Comparison of ENCODE assay signal across 8 mouse cellular contexts in the genomic region with DNA sequence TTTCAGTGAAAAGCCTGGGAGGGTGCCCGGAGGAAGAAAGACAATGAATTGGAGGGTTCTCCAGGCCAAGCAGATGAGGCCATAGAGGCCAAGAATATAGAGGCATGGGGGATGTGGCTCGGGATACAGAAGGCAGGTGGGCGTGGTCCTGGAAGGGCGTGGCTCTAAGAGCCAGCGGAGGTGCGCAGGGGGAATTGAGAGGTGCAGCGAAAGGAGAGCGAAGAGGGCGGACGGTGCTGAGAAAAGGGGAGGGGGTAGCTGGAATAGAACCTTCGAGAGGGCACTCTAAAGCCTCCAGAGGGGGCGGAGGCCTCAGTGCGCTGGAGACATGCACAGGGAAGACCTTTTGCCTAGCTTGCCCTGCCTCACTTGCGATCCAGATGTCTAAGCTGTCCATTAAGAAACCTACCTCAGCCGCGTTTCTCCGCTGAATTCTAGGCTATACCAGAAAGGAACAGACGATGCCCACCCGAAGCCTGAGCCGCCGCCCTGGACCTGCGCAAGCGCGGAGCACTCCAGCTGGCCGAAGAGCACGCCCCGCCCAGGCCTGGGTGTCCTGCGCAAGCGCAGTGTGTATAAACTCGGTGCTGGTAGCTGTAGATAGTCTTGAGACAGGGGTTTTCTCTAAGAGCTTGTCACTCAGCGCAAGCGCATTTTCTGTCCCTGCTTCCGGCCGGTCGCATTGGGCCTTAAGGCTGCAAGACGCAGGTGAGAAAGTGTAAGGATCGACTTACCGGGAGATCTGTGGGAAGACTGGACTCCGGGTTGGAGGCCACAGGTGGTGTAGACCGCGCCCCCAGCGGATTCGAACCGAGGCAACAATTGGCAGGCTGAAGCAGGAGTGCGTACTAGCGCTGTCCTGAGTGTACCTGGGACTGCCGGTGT. TPM values are rescaled to one million over a fixed set of nuclear protein-coding genes. Genes with fewer than 3 reads are reported as not detected.
DNase-seq lines count a peak whose midpoint lies in the region; ATAC-seq lines count a peak whose summit lies in the region.

A gene (minus strand): TSS at position 525 of the 885 bp plus-strand sequence.

- no peaks in the 10 kb centered on the region for H3K27me3 ChIP-seq in hindbrain, embryonic 15.5 days

- WGBS in hindbrain, embryonic 15.5 days: under 1% methylated on average over 47 of the region's 47 CpGs

- H3K4me2 ChIP-seq in hindbrain, embryonic 15.5 days: peak within 1 kb of the TSS; percentile 56

- ATAC-seq in hindbrain, embryonic 15.5 days (ENCODE audit: low FRiP score, low read depth): peak; percentile 98

- H3K4me1 ChIP-seq in hindbrain, embryonic 15.5 days (replicated peaks): peaks cover 26% of the 10 kb centered on the region

- H3K9me3 ChIP-seq in hindbrain, embryonic 15.5 days: no peaks in the 10 kb centered on the region

- peak within 1 kb of the TSS; percentile 86 for H3K9ac ChIP-seq in hindbrain, embryonic 15.5 days

- H3K36me3 ChIP-seq in hindbrain, embryonic 15.5 days: no peaks in the 10 kb centered on the region

- peak within 1 kb of the TSS; percentile 93 for H3K27ac ChIP-seq in hindbrain, embryonic 15.5 days (replicated peaks)

- DNase-seq in T-cell, adult 2 months (ENCODE audit: low spot score): peak; percentile 89
- peak; percentile 83 to 87 for DNase-seq in cerebellum, postnatal 36 days
- peak; percentile 90 to 92 for DNase-seq in frontal cortex, postnatal 36 days (ENCODE audit: low spot score in 2 of 2)
- DNase-seq in left cerebral cortex, adult 11 months (ENCODE audit: low spot score): peak; percentile 82
- peak; percentile 94 to 97 for DNase-seq in lung, postnatal 4 days
- DNase-seq in retina, postnatal 7 days (ENCODE audit: low read depth, low spot score): peak; percentile 91
- DNase-seq in urinary bladder, adult 2 months (ENCODE audit: low spot score): peak; percentile 82

- peak within 1 kb of the TSS; percentile 68 for H3K4me3 ChIP-seq in hindbrain, embryonic 15.5 days

RNA-seq across cellular contexts. Expression of the gene that starts here (rescaled TPM):
- 321 and 338 TPM in 2 replicates for polyA plus RNA-seq in hindbrain, embryonic 15.5 days (2015; fragmentation: Nextera tagmentation; extraction: Ambion mirVana)
- 44.5 and 49.6 TPM in 2 replicates for polyA plus RNA-seq in urinary bladder, adult 2 months (2012; rRNA removed)

Comparison
In these comparisons a context has a peak if more than half of its experiments do, and no peak if none do; other contexts are left out.
1. Peak in every context shown above with its lines: DNase-seq, ATAC-seq, H3K4me3 ChIP-seq and H3K27ac ChIP-seq.